Mouse (Mus musculus): ENCODE results near the gene Btbd35f28.
"Not testable (repeated sequence)": the region's sequence is repeated elsewhere in the genome, so short reads cannot be mapped to it uniquely, and the experiment has no call there.

The Btbd35f28 gene

DNA sequence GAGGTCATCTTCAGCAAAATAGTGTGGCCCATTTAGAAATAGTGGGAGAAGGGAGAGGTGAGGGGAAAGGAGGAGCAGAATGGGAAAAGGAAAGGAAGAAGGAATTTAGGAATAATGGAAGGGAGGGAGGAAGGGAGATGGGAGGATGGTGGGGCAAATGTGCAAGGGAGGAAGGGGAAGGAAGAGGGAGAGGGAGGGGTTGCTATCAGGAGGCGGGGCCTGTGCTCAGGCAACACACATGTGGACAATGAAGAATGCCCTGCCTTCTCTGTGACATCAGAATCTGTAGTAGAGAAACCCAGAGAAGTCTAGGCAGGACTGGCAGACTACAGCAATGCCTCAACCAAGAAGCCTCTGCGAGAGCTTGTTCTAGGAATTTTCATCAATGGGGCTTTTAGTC, at the start of gene Btbd35f28:
Btbd35f28 (plus strand) TSS at position 301 of the 400 bp plus-strand sequence.
- not testable (repeated sequence) for DNase-seq (ENCODE audit: low read depth, low spot score)
